Comparison of ENCODE assay signal across 8 mouse cellular contexts in the genomic region with DNA sequence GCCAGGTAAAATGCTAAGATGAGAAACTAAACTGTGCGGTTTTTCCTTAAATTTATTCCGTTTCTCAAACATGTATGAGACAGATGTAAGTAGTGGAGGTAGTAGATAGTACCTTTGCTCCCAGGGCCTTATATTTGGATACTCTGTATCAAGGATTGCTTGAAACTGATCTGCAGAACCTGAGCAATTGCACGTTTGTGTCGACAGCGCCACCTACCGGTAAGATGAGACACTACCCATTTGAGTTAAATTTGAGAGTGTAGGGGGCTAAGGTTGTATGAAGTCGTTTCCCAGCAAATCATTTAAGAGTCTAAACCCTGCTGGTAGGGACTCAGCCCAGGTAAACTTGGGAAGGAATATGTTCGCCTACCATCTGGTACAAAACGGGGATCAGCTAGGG. TPM values are rescaled to one million over a fixed set of nuclear protein-coding genes. Genes with fewer than 3 reads are reported as not detected.
DNase-seq lines count a peak whose midpoint lies in the region; ATAC-seq and TF ChIP-seq lines count a peak whose summit lies in the region.

No protein-coding gene starts in this region.

- H3K36me3 ChIP-seq in thymus, adult 2 months (ENCODE audit: control insufficient read depth, insufficient read depth, low read length), result no peaks in the 10 kb centered on the region
- H3K36me3 ChIP-seq in forebrain, embryonic 12.5 days (replicated peaks), result no peaks in the 10 kb centered on the region
- no peaks in the 10 kb centered on the region for H3K36me3 ChIP-seq in intestine, embryonic 16.5 days (ENCODE audit: control insufficient read depth, insufficient read depth, low read length)

- no peak overlapping the region for H3K9ac ChIP-seq in forebrain, embryonic 12.5 days
- no peak overlapping the region for H3K9ac ChIP-seq in intestine, embryonic 16.5 days (ENCODE audit: low read depth, low read length)

- H3K27me3 ChIP-seq in thymus, adult 2 months (ENCODE audit: control insufficient read depth, insufficient read depth, low read length), result no peaks in the 10 kb centered on the region
- H3K27me3 ChIP-seq in forebrain, embryonic 12.5 days, result no peaks in the 10 kb centered on the region
- no peaks in the 10 kb centered on the region for H3K27me3 ChIP-seq in intestine, embryonic 16.5 days (replicated peaks; ENCODE audit: control insufficient read depth, insufficient read depth, low read length)

- H3K4me1 ChIP-seq in thymus, adult 2 months (replicated peaks; ENCODE audit: control insufficient read depth, insufficient read depth, low read length), result no peaks in the 10 kb centered on the region
- no peaks in the 10 kb centered on the region; the same call in none of the 2 replicates for H3K4me1 ChIP-seq in bone marrow, adult 2 months (ENCODE audit: control insufficient read depth, insufficient read depth, low read length)
- H3K4me1 ChIP-seq in forebrain, embryonic 12.5 days, result no peaks in the 10 kb centered on the region
- H3K4me1 ChIP-seq in intestine, embryonic 16.5 days (ENCODE audit: control insufficient read depth, insufficient read depth, low read length), result no peaks in the 10 kb centered on the region

- H3K9me3 ChIP-seq in forebrain, embryonic 12.5 days, result no peaks in the 10 kb centered on the region
- no peaks in the 10 kb centered on the region for H3K9me3 ChIP-seq in intestine, embryonic 16.5 days (ENCODE audit: control insufficient read depth, low read length)

- TF ChIP-seq POLR2A in thymus, adult 2 months (IDR thresholded peaks at IDR 0.05; ENCODE audit: control insufficient read depth, extremely low read depth, insufficient read depth, low read length, poor library complexity), result no peak
- TF ChIP-seq POLR2A in bone marrow, adult 2 months (IDR thresholded peaks at IDR 0.05; ENCODE audit: borderline replicate concordance, control insufficient read depth, low read depth, low read length), result no peak

- no peak overlapping the region for H3K27ac ChIP-seq in thymus, adult 2 months (ENCODE audit: control insufficient read depth, insufficient read depth, low read length)
- H3K27ac ChIP-seq in bone marrow, adult 2 months (ENCODE audit: control insufficient read depth, insufficient read depth, low read depth, low read length, poor library complexity), result no peak overlapping the region
- no peak overlapping the region for H3K27ac ChIP-seq in forebrain, embryonic 12.5 days
- H3K27ac ChIP-seq in intestine, embryonic 16.5 days (ENCODE audit: low read length), result no peak overlapping the region

- no peak overlapping the region for H3K4me3 ChIP-seq in thymus, adult 2 months (ENCODE audit: control insufficient read depth, insufficient read depth, low read length)
- no peak overlapping the region for H3K4me3 ChIP-seq in bone marrow, adult 2 months (replicated peaks; ENCODE audit: control insufficient read depth, low read depth, low read length)
- no peak overlapping the region for H3K4me3 ChIP-seq in forebrain, embryonic 12.5 days (replicated peaks)
- no peak overlapping the region for H3K4me3 ChIP-seq in intestine, embryonic 16.5 days (ENCODE audit: low read length)

- H3K4me2 ChIP-seq in forebrain, embryonic 12.5 days, result no peak overlapping the region
- H3K4me2 ChIP-seq in intestine, embryonic 16.5 days (ENCODE audit: low read depth, low read length), result no peak overlapping the region

- WGBS in thymus, adult 2 months, result 12% methylated on average over 9 of the region's 9 CpGs
- 6% methylated on average over 9 of the region's 9 CpGs for WGBS in bone marrow, adult 2 months
- 5% methylated on average over 9 of the region's 9 CpGs for WGBS in forebrain, embryonic 12.5 days
- 6% methylated on average over 9 of the region's 9 CpGs for WGBS in intestine, embryonic 16.5 days

- no peak for TF ChIP-seq CTCF in thymus, adult 2 months (IDR thresholded peaks at IDR 0.05; ENCODE audit: borderline replicate concordance, control insufficient read depth, extremely low read depth, insufficient read depth, low read length, poor library complexity)
- peak; percentile 64 for TF ChIP-seq CTCF in bone marrow, adult 2 months (IDR thresholded peaks at IDR 0.05; ENCODE audit: control insufficient read depth, insufficient read depth, low read length)

- DNase-seq in thymus, adult 2 months, result peak; percentile 72
- no peak for DNase-seq in thymus, adult 18-20 months
- peak; percentile 80 for DNase-seq in liver
- DNase-seq in naive thymus-derived CD4-positive, alpha-beta T cell, adult 2 months (ENCODE audit: low read depth), result peak; percentile 83

- ATAC-seq in forebrain, embryonic 12.5 days (ENCODE audit: low FRiP score), result 0 out of 2 replicates have a peak, but pooled peaks have one; percentile 36
- ATAC-seq in intestine, embryonic 16.5 days, result peak; percentile 43; the same call in 1 of the 2 replicates
- ATAC-seq in activated CD4-positive, CD25-positive, alpha-beta regulatory T cell, adult 4 months, result no peak

RNA-seq across cellular contexts. Expression of a gene that starts 45.8 kb away (rescaled TPM):
- polyA plus RNA-seq in thymus, adult 2 months (2012; rRNA removed), result 479 and 508 TPM in 2 replicates
- 70.2 and 105 TPM in 2 replicates for polyA plus RNA-seq in bone marrow, adult 2 months (2011; ENCODE audit: insufficient read depth, insufficient read length, low replicate concordance, missing spikeins)
- 13.9 and 14.2 TPM in 2 replicates for polyA plus RNA-seq in forebrain, embryonic 12.5 days (2016; fragmentation: Nextera tagmentation; extraction: Ambion mirVana)
- 7.5 and 7.7 TPM in 2 replicates for polyA plus RNA-seq in intestine, embryonic 16.5 days (2015; fragmentation: Nextera tagmentation; extraction: Ambion mirVana)
- 10 to 100 TPM in 1 of 2 experiments, 1 to 10 TPM in 1; 5.6 to 10.3 TPM for polyA plus RNA-seq in activated CD4-positive, CD25-positive, alpha-beta regulatory T cell, adult 4 months (2017; shearing (Covaris generic))

RNA-seq across cellular contexts. Expression of a gene that starts 46.2 kb away (rescaled TPM):
- polyA plus RNA-seq in thymus, adult 2 months (2012; rRNA removed), result 0.52 and 0.58 TPM in 2 replicates
- polyA plus RNA-seq in bone marrow, adult 2 months (2011; ENCODE audit: insufficient read depth, insufficient read length, low replicate concordance, missing spikeins), result not detected in 2 replicates
- 0.19 and 0.28 TPM in 2 replicates for polyA plus RNA-seq in forebrain, embryonic 12.5 days (2016; fragmentation: Nextera tagmentation; extraction: Ambion mirVana)
- 1.3 and 2.4 TPM in 2 replicates for polyA plus RNA-seq in intestine, embryonic 16.5 days (2015; fragmentation: Nextera tagmentation; extraction: Ambion mirVana)
- polyA plus RNA-seq in activated CD4-positive, CD25-positive, alpha-beta regulatory T cell, adult 4 months (2017; shearing (Covaris generic)), result not detected

Comparison
In these comparisons a context has a peak if more than half of its experiments do, and no peak if none do; other contexts are left out.
1. DNase-seq: peak in thymus, adult 2 months (single experiment), liver (single experiment) and naive thymus-derived CD4-positive, alpha-beta T cell, adult 2 months (single experiment); none in thymus, adult 18-20 months (0 of 2).